8 mouse cellular contexts compared by ENCODE assay signal in genomic region chr7:45896517-45897257, GRCm38 (mm10). TPM values are rescaled to one million over a fixed set of nuclear protein-coding genes. Genes with fewer than 3 reads are reported as not detected.
DNase-seq lines count a peak whose midpoint lies in the region; ATAC-seq and TF ChIP-seq lines count a peak whose summit lies in the region.

Gene Syngr4, minus strand, starts transcription at chr7:45896714.
Gene Tmem143, plus strand, starts transcription at chr7:45896941.

- ATAC-seq in embryonic facial prominence, embryonic 13.5 days (ENCODE audit: insufficient number of reproducible peaks, insufficient read depth, low FRiP score, low TSS enrichment, low read depth): peak; percentile 87
- peak; percentile 86 for ATAC-seq in limb, embryonic 12.5 days (ENCODE audit: insufficient number of reproducible peaks, insufficient read depth, low FRiP score, low TSS enrichment, low read depth)
- ATAC-seq in midbrain, embryonic 15.5 days (replicated peaks): peak; percentile 94

- peak; percentile 84 for TF ChIP-seq POLR2A in kidney, adult 2 months (IDR thresholded peaks at IDR 0.05; ENCODE audit: low read depth, low read length)
- peak; percentile 87 for TF ChIP-seq POLR2A in spleen, adult 2 months (IDR thresholded peaks at IDR 0.05; ENCODE audit: low read depth, low read length)

- H3K9me3 ChIP-seq in embryonic facial prominence, embryonic 13.5 days: no peaks in the 10 kb centered on the region
- H3K9me3 ChIP-seq in limb, embryonic 12.5 days: no peaks in the 10 kb centered on the region
- no peaks in the 10 kb centered on the region for H3K9me3 ChIP-seq in midbrain, embryonic 15.5 days

- H3K27ac ChIP-seq in embryonic facial prominence, embryonic 13.5 days: peak within 1 kb of the TSS; percentile 80
- peak within 1 kb of the TSS; percentile 93 for H3K27ac ChIP-seq in kidney, adult 2 months (ENCODE audit: insufficient read depth, low read depth, low read length)
- H3K27ac ChIP-seq in limb, embryonic 12.5 days: peak within 1 kb of the TSS; percentile 68
- peak within 1 kb of the TSS; percentile 81 for H3K27ac ChIP-seq in midbrain, embryonic 15.5 days
- peak within 1 kb of the TSS; percentile 75 for H3K27ac ChIP-seq in spleen, adult 2 months (ENCODE audit: insufficient read depth, low read length)

- H3K4me1 ChIP-seq in embryonic facial prominence, embryonic 13.5 days: peaks cover 13% of the 10 kb centered on the region
- H3K4me1 ChIP-seq in kidney, adult 2 months (ENCODE audit: control insufficient read depth, insufficient read depth, low read length): no peaks in the 10 kb centered on the region; the same call in 1 of the 2 replicates
- H3K4me1 ChIP-seq in limb, embryonic 12.5 days (replicated peaks): no peaks in the 10 kb centered on the region
- H3K4me1 ChIP-seq in midbrain, embryonic 15.5 days: peaks cover 14% of the 10 kb centered on the region
- H3K4me1 ChIP-seq in spleen, adult 2 months (ENCODE audit: control insufficient read depth, insufficient read depth, insufficient read length): peaks cover 6% of the 10 kb centered on the region; the same call in 1 of the 2 replicates

- H3K9ac ChIP-seq in embryonic facial prominence, embryonic 13.5 days: peak within 1 kb of the TSS; percentile 83
- peak within 1 kb of the TSS; percentile 65 for H3K9ac ChIP-seq in limb, embryonic 12.5 days (replicated peaks)
- peak within 1 kb of the TSS; percentile 70 for H3K9ac ChIP-seq in midbrain, embryonic 15.5 days

- H3K4me3 ChIP-seq in embryonic facial prominence, embryonic 13.5 days: peak within 1 kb of the TSS; percentile 60
- H3K4me3 ChIP-seq in kidney, adult 2 months (ENCODE audit: insufficient read depth, low read depth, low read length): peak within 1 kb of the TSS; percentile 52
- peak within 1 kb of the TSS; percentile 50 for H3K4me3 ChIP-seq in limb, embryonic 12.5 days (replicated peaks)
- H3K4me3 ChIP-seq in midbrain, embryonic 15.5 days: peak within 1 kb of the TSS; percentile 55
- H3K4me3 ChIP-seq in spleen, adult 2 months (ENCODE audit: extremely low read depth, insufficient read depth, insufficient read length): peak within 1 kb of the TSS; percentile 60

- DNase-seq in 3134 (ENCODE audit: extremely low read depth, insufficient read length, low spot score): peak; percentile 99
- DNase-seq in adrenal gland, postnatal 36 days: peak; percentile 95 to 96
- DNase-seq in heart, adult 18-20 months: peak; percentile 98
- peak; percentile 99 for DNase-seq in kidney, adult 2 months
- DNase-seq in spleen, adult 2 months (ENCODE audit: low read depth in 1 of 2, low spot score in 2 of 2): peak; percentile 94 to 98

- H3K4me2 ChIP-seq in embryonic facial prominence, embryonic 13.5 days: peak within 1 kb of the TSS; percentile 91
- peak within 1 kb of the TSS; percentile 76 for H3K4me2 ChIP-seq in limb, embryonic 12.5 days
- peak within 1 kb of the TSS; percentile 87 for H3K4me2 ChIP-seq in midbrain, embryonic 15.5 days

- no peaks in the 10 kb centered on the region for H3K27me3 ChIP-seq in embryonic facial prominence, embryonic 13.5 days
- no peaks in the 10 kb centered on the region for H3K27me3 ChIP-seq in kidney, adult 2 months (replicated peaks; ENCODE audit: control insufficient read depth, insufficient read depth, low read length)
- no peaks in the 10 kb centered on the region for H3K27me3 ChIP-seq in limb, embryonic 12.5 days
- H3K27me3 ChIP-seq in midbrain, embryonic 15.5 days (replicated peaks): no peaks in the 10 kb centered on the region
- H3K27me3 ChIP-seq in spleen, adult 2 months (ENCODE audit: control insufficient read depth, insufficient read depth, low read length): no peaks in the 10 kb centered on the region

- no peak for TF ChIP-seq CTCF in kidney, adult 2 months (conservative IDR thresholded peaks at IDR 0.05; ENCODE audit: insufficient read depth, insufficient read length, low read depth, low read length)
- no peak for TF ChIP-seq CTCF in spleen, adult 2 months (IDR thresholded peaks at IDR 0.05; ENCODE audit: extremely low read depth, insufficient read depth, insufficient read length, insufficient replicate concordance)

- WGBS in embryonic facial prominence, embryonic 13.5 days: 1% methylated on average over 40 of the region's 40 CpGs
- under 1% methylated on average over 40 of the region's 40 CpGs for WGBS in kidney, adult 2 months
- under 1% methylated on average over 40 of the region's 40 CpGs for WGBS in limb, embryonic 12.5 days
- 1% methylated on average over 40 of the region's 40 CpGs for WGBS in midbrain, embryonic 15.5 days
- WGBS in spleen, adult 2 months: under 1% methylated on average over 40 of the region's 40 CpGs

- H3K36me3 ChIP-seq in embryonic facial prominence, embryonic 13.5 days: no peaks in the 10 kb centered on the region
- no peaks in the 10 kb centered on the region for H3K36me3 ChIP-seq in kidney, adult 2 months (ENCODE audit: control insufficient read depth, insufficient read depth, low read length)
- H3K36me3 ChIP-seq in limb, embryonic 12.5 days: no peaks in the 10 kb centered on the region
- H3K36me3 ChIP-seq in midbrain, embryonic 15.5 days (replicated peaks): no peaks in the 10 kb centered on the region
- no peaks in the 10 kb centered on the region for H3K36me3 ChIP-seq in spleen, adult 2 months (ENCODE audit: control insufficient read depth, insufficient read depth, low read length)

RNA-seq across cellular contexts. Expression of gene Syngr4, which starts in this region (rescaled TPM):
- total RNA-seq in adrenal gland, postnatal 36 days (2021): under 1 TPM in 1 of 2 experiments, not detected in 1; 0.36 TPM
- polyA plus RNA-seq in embryonic facial prominence, embryonic 13.5 days (2015; fragmentation: Nextera tagmentation; extraction: Ambion mirVana): 0.41 TPM in 1 of 2 replicates, not detected in the other
- not detected for total RNA-seq in heart, adult 18-20 months (2021)
- 0.19 and 0.50 TPM in 2 replicates for polyA plus RNA-seq in kidney, adult 2 months (2012; rRNA removed)
- polyA plus RNA-seq in limb, embryonic 12.5 days (2016; fragmentation: Nextera tagmentation; extraction: Ambion mirVana): 0.41 and 0.65 TPM in 2 replicates
- polyA plus RNA-seq in midbrain, embryonic 15.5 days (2015; fragmentation: Nextera tagmentation; extraction: Ambion mirVana): 0.22 TPM in 1 of 2 replicates, not detected in the other
- 0.28 and 0.56 TPM in 2 replicates for polyA plus RNA-seq in spleen, adult 2 months (2012; rRNA removed)

RNA-seq across cellular contexts. Expression of gene Tmem143, which starts in this region (rescaled TPM):
- 10 to 100 TPM; 55.1 to 66.5 TPM for total RNA-seq in adrenal gland, postnatal 36 days (2021)
- polyA plus RNA-seq in embryonic facial prominence, embryonic 13.5 days (2015; fragmentation: Nextera tagmentation; extraction: Ambion mirVana): 7.1 and 7.2 TPM in 2 replicates
- 100 to 1,000 TPM; 124 to 125 TPM for total RNA-seq in heart, adult 18-20 months (2021)
- polyA plus RNA-seq in kidney, adult 2 months (2012; rRNA removed): 123 and 143 TPM in 2 replicates
- 5.0 and 6.0 TPM in 2 replicates for polyA plus RNA-seq in limb, embryonic 12.5 days (2016; fragmentation: Nextera tagmentation; extraction: Ambion mirVana)
- polyA plus RNA-seq in midbrain, embryonic 15.5 days (2015; fragmentation: Nextera tagmentation; extraction: Ambion mirVana): 7.7 and 10.2 TPM in 2 replicates
- polyA plus RNA-seq in spleen, adult 2 months (2012; rRNA removed): 16.6 and 24.5 TPM in 2 replicates

Comparison
In these comparisons a context has a peak if more than half of its experiments do, and no peak if none do; other contexts are left out.
1. Peak in every context shown above with its lines: DNase-seq, ATAC-seq, H3K4me3 ChIP-seq and H3K27ac ChIP-seq.